Mouse (Mus musculus) spleen, postnatal 10 days (tissue): ENCODE measurements at regions not wholly inside any gene's neighbourhood (a gene's known extent, or its start where the extent isn't known, plus 50 kb on each side); places are given as distances from the start of the nearest gene placed in this dataset.

ENCODE experiments used
- DNase-seq, 2 experiments: peaks; one replicate each; pipeline ENCODE4 v3.0.0; 2021 to 2022; ENCODE audit warnings: low spot score in 2 of 2

- DNase-seq, result no peak
These were observed 104.1 kb downstream of the Sox9 start for GRCm38 (mm10) chr11:112886139-112886538.

- DNase-seq, result no peak
These were observed 107.7 kb downstream of the Sox9 start for GRCm38 (mm10) chr11:112889760-112890159.

- no peak for DNase-seq
These were observed 115.6 kb downstream of the Sox9 start for GRCm38 (mm10) chr11:112897597-112897996.

- DNase-seq, result no peak
These were observed 120.6 kb downstream of the Sox9 start for GRCm38 (mm10) chr11:112902618-112903017.

GRCm38 (mm10) chr11:112910309-112910708 lies 128.3 kb downstream of the Sox9 start:
- no peak for DNase-seq

- DNase-seq, result no peak
These were observed 130.9 kb downstream of the Sox9 start for GRCm38 (mm10) chr11:112912875-112913274.

- no peak for DNase-seq
These were observed 134.9 kb downstream of the Sox9 start for GRCm38 (mm10) chr11:112916923-112917322.

- no peak for DNase-seq
These were observed 138.1 kb downstream of the Sox9 start for GRCm38 (mm10) chr11:112920131-112920530.

GRCm38 (mm10) chr11:112924577-112924976 lies 142.6 kb downstream of the Sox9 start:
- DNase-seq, result no peak

- DNase-seq, result no peak
These were observed 143.1 kb downstream of the Sox9 start for GRCm38 (mm10) chr11:112925140-112925539.

GRCm38 (mm10) chr11:112926330-112927025 lies 144.5 kb downstream of the Sox9 start:
- DNase-seq, result no peak

GRCm38 (mm10) chr11:112930186-112930808 lies 148.3 kb downstream of the Sox9 start:
- no peak for DNase-seq

GRCm38 (mm10) chr11:112938035-112938434 lies 156.0 kb downstream of the Sox9 start:
- no peak for DNase-seq

- DNase-seq, result no peak
These were observed 169.4 kb downstream of the Sox9 start for GRCm38 (mm10) chr11:112951421-112951820.

- DNase-seq, result no peak
These were observed 170.3 kb downstream of the Sox9 start for GRCm38 (mm10) chr11:112952356-112952755.

- no peak for DNase-seq
These were observed 171.5 kb downstream of the Sox9 start for GRCm38 (mm10) chr11:112953491-112953890.

GRCm38 (mm10) chr11:112956748-112957440 lies 174.9 kb downstream of the Sox9 start:
- no peak for DNase-seq

GRCm38 (mm10) chr11:112959609-112960008 lies 177.6 kb downstream of the Sox9 start:
- DNase-seq, result no peak

GRCm38 (mm10) chr11:112973286-112973685 lies 191.3 kb downstream of the Sox9 start:
- DNase-seq, result no peak

- no peak for DNase-seq
These were observed 192.9 kb downstream of the Sox9 start for GRCm38 (mm10) chr11:112974893-112975292.

GRCm38 (mm10) chr11:112976914-112977785 lies 195.1 kb downstream of the Sox9 start:
- DNase-seq, result no peak

- no peak for DNase-seq
These were observed 196.9 kb downstream of the Sox9 start for GRCm38 (mm10) chr11:112978884-112979283.
